Mouse (Mus musculus) thymus, postnatal 10 days (tissue): Measurements from ENCODE around the gene Ccdc9b.

ENCODE experiments used
- DNase-seq, 2 experiments: peaks; one replicate each; pipeline ENCODE4 v3.0.0; 2021; ENCODE audit warnings: low spot score in 2 of 2

Ccdc9b gene

DNA sequence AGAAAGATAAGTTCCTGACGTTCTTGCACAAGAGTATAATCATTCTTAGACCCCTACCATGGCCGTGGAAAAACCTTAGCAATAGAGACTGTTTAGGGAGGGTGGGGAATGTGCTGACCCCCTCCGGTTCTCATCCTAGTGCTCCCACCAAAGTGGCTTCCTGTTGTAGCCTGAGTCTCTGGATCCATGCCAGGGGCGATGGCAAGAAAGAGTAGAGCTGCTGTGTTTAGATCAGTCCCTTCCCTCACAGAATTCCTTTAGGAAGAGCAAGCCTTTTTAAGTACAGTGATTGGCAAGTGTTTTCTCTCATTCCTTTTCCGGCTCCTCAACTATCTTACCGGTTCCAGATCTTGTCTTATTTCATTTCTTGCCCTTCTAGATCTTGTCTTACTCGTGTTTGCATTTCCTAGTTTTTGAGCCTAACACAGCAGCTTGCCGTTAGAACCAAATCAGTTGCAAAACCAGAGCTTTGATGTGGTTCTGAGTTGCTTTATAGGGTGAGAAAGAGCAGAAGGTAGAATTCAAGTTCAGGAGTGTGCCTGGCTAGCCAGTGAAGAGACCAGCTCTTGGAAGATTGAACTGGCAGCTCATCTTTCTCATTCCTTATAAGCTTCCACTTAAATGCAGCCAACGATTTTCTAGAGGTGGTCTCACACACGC is 15.0 kb downstream of the Ccdc9b start:
- DNase-seq = no peak

DNA sequence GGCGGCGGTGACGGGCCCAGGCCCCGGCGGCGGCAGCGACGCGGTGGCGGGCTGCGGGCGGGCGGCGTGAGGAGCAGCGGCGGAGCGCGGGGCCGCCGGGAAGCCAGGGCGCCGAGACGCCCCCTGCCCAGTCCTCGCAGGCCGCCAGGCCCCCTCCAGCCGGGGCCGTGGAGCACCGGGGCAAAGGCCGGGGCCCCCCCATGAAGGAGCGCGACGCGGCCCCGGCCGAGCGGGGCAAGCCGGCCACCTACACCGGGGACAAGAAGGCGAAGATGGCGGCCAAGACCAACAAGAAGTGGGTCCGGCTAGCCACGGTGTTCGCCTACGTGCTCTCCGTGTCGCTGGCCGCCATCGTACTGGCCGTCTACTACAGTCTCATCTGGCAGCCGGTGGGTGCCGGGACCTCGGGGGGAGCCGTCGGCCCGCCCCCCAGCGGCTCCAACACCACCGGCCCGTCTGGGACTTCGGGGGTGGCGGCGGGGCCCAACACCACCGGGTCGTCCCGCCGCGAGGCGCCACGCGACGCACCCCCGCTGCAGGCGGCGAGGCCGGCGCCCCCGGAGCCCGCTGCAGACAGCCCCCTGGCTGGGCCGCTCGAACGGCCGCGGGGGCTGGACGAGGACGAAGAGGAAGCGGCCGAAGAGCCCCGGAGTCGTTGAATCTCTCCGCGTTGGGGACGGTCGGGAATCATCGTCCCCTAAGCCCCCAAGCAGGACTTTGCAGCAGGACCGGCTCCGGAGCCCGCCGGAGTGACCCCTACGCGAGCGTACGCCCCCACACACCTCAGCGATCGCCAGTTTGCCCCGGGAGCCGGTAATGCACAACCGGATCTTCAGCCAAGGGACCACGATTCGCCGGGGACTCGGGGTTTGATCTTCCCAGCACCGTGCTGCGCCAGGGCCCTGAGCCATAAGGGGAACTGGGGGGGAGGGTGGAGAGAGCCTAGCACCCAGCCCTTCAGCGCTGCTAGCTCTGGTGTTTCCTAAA is 16.3 kb downstream of the Ccdc9b start:
- peak; percentile 37 to 48 for DNase-seq

- DNase-seq = peak; percentile 90 to 91
These were observed 17.1 kb downstream of the Ccdc9b start, which contains the start of gene Inafm2 for GRCm38 (mm10) chr2:118745232-118745884. TSS of gene Inafm2 (plus strand) at chr2:118745758.

DNA sequence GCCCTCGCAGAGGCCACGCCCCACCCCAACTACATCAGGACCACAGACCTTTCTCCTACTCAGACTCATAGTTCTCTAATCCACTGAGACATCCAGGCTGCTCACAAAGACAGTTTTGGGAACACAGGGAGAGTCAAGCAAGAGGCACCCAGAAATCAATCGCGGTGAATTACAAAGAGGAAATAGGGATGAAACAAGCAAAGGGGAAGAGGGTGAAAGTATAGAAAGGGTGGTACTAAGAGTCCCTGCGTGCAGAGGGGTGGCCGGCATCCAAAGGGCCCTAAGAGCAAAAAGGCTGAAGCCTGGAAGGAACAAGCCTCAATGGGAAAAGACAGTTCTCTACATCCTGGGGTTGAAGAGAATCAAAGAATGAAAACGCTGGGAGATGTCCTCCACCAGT is 17.8 kb downstream of the Ccdc9b start:
- no peak for DNase-seq

DNA sequence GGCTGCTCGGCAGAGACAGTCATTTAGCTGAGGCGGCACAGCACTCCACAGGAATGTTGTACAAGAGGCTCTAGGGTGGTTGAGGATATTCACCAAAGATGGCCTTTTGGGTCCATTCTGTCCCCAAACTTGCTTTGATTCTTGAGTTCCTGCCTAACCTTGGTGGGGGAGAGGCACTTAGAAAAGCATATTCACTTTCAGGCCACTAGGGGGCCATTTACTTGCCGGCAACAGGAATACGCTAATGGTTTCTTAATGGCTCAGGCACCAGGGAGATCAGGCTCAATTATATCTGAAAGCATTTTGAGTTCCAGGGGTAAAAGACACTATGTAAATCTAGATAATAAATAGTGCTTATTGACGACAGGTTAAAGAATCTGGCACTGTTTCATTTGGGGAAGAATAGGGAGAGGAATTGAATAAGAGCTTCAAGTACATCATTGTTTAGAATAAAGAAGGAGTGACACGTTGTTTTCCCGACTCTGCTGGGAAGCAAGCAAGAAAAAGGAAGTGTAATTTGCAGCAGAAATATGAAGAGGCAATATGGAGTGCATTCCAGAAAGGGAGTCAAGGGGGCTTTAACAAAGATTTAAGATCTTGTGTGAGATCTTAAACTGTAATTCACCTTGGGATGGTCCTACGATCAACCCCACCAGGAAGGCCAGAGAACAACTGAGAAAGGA is 19.1 kb downstream of the Ccdc9b start:
- DNase-seq = peak in 1 of 2 experiments; percentile 53

DNA sequence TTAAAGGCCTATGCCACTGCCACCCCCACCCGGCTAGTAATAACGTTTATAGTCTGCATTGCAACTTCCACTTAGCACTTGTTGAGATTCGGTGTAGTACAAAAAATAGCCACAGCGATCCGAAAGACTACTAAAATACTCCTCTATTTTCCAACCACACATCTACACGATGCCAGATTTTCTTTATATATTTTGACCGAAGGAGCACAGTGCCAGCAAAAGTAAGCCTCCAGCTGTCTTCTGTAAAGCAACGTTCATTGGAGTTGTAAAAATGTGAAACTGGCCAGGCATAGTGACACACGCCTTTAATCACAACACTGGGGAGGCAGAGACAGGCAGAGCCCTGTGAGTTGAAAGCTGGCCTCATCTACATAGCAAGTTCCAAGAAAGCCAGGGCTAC is 21.3 kb downstream of the Ccdc9b start:
- DNase-seq = no peak

DNA sequence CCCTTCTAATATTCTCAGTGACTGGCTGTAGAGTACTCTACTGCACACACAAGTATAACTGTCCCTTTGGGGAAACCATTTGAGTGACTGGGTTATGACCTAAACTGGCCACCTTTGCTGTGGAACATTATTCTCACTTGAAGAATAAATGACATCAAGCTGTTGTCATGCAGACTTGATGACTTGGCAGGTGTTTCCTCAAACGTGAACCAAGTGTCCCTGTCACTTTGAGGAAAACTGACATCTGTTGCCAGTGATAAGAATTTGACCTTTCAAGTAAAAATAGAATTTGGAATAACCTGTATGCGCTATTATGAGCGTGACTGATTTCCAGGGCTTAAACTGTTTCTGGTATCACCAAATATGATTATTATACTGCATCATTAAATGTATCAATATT is 22.1 kb downstream of the Ccdc9b start:
- DNase-seq = no peak

DNA sequence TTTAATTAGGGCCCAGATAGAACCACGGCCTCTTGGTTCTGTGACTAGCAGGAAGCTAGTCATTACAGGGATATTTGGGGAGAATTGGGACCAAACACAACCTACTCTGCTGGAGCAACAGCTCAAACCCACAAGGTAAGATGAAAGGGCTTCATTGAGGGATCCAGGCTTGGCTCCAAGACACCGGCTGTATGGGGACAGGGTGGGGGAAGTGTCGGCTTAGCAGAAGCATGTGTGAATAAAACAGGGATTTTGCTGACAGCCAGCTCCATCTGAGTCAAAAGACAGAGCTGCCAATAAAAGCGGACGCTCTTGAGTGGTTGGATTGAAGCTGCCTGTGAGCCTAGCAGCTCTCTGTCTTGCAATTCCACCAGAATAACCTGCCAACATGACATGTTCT is 29.1 kb downstream of the Ccdc9b start:
- DNase-seq = no peak

- DNase-seq = no peak
These were observed 30.5 kb downstream of the Ccdc9b start for GRCm38 (mm10) chr2:118731981-118732380.

GRCm38 (mm10) chr2:118730622-118730915 is 31.9 kb downstream of the Ccdc9b start:
- DNase-seq = peak; percentile 75 to 78

DNA sequence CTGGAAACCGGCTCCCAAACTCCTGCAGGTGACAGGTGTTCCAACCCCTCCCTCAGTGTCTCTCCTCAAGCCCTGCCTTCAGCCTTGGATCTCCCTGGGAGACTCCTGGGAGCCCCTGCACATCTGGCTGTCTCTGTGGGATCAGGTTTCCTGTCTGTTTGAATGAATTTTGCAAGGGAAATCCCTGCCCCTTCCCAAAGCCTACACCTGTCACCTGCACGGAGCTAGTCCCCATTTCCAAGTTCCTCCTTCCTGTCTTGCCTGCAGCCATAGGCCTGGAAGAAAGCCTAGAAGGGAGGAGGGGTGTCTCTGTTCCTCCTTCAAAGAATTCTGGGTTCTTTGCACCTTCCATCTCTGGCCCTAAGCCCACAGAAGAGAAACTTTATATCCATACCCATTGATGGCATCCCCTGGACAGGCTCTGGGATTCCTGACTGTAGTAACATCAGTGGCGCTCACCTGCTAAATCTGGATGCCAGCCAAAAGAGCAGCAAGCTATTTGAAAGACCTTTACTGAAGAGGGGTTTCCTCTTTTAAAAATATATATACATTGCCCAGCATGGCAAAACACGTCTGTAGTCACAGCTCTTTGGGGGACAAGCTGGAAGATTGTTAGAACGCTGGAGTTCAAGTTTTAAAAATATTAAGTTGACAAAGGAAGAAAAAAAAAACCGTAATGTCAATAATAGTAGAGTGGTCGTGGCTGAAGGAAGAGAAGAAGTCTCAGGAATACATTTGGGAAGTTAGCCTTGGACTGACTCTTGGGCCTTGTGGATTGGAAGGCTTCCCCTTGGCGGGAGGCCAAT is 32.4 kb downstream of the Ccdc9b start:
- DNase-seq = no peak

- DNase-seq = no peak
These were observed 33.3 kb downstream of the Ccdc9b start for GRCm38 (mm10) chr2:118729194-118729593.

- DNase-seq = peak; percentile 64 to 65
These were observed 34.1 kb downstream of the Ccdc9b start, which contains the start of gene Plcb2 for GRCm38 (mm10) chr2:118728337-118728736. TSS of gene Plcb2 (minus strand) at chr2:118728438.

DNA sequence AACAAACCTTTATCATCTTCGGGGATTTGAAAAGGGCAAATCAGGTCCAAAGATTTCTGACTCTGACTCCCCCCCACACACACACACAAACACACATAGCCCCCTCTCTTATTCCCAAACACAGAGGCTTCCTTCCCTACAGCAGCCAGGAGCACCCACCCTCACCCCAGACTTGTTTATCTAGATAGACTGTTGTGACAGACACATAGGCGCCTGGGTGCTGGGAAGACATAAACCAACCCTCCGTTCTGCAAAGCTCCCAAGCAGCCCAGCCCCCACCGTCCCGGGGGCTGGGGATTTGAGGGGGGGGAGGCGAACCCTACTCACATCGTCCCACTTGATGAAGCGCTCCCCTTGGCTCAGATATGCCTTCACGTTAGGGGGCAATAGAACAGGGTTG is 34.5 kb downstream of the Ccdc9b start:
- peak in 1 of 2 experiments; percentile 23 for DNase-seq

DNA sequence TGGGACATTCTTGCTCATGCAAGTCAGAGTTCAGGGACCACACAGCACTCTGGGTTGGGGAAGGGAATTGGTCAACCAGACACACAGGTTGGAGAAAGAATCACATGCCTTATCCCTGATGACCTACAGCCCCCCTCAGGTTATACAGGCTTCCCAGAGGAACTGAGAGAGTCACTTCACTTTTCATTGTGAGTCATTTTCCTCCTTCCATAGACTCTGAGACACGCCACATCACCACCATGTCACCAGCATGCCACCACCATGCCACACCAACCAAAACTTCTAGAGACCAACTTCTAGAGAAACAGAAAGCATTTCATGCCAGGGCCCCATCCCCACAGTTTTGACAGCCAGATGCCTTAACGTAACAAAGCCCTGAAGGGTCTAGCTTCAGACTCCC is 35.6 kb downstream of the Ccdc9b start:
- no peak for DNase-seq

GRCm38 (mm10) chr2:118725511-118725910 is 37.0 kb downstream of the Ccdc9b start:
- no peak for DNase-seq

DNA sequence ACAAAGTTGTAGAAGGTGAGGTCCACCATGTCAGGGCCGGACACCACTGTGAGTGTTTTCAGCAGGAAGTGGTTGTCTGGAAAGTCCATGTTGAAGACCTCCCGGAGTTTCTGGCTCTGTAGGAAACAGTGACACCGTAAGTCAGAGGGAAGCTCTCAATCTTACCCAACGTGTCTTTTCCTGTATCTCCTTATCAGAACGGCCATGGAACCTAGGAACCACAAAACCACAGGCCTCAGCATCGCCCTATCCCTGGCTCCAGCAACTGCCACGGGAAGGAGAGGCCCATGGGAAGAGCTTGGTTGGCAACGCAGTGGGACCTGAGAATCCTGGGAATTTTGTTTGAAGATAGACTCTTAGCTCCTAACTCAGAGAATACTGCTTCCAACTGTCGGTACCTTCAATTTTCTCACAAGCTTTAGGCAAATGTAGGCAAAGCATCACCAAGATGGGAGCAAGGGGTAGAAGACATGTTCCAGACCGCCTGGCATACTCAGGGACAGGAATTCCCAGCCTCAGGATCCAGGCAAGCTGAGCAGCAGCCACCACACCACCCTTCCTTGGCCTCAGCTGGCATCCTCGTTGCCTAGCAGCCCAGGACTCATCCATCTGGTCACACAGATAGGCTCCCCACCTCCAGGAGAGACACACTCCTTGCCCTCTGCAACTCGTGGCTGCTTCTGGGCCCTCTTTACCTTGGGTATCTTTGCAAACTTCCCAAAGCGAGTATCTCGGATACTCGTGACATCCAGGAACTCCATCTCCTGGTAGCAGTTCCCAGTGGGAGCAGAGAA is 38.6 kb downstream of the Ccdc9b start:
- DNase-seq = no peak

GRCm38 (mm10) chr2:118716677-118717076 is 45.8 kb downstream of the Ccdc9b start:
- DNase-seq = no peak

DNA sequence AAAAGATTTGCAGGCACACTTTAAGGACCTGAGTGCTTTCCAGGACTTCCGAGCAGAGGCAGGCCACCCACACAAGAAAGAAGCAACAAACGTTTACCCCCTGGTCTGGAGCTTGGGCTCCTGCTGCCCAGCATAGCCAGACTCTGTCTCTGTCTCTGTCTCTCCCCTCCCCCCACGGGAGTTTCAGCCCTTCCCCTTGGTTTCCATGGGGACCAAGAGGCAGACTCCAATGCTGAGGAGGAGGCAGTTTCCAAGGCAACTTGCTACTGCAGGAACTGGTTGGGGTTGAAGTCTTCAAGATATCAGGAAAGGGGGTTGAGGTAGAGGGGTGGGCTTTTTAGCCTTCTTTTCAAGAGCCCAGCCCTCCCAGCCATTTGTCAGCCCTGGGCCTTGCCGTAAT is 48.2 kb downstream of the Ccdc9b start:
- DNase-seq = no peak

- no peak for DNase-seq
These were observed 48.8 kb downstream of the Ccdc9b start for GRCm38 (mm10) chr2:118713631-118714030.
